Mouse (Mus musculus) lung, postnatal 0 days (tissue): Measurements from ENCODE around the gene Pdzrn3.

Source experiments
- CTCF ChIP-seq: IDR thresholded peaks from 2 replicates; pipeline ENCODE4 v1.5.1; 2016; ENCODE audit warnings: antibody characterized with exemption, mild to moderate bottlenecking
- EP300 ChIP-seq: IDR thresholded peaks from 2 replicates; pipeline ENCODE4 v1.6.1; 2016; ENCODE audit warnings: antibody characterized with exemption, mild to moderate bottlenecking, control low read depth

DNA sequence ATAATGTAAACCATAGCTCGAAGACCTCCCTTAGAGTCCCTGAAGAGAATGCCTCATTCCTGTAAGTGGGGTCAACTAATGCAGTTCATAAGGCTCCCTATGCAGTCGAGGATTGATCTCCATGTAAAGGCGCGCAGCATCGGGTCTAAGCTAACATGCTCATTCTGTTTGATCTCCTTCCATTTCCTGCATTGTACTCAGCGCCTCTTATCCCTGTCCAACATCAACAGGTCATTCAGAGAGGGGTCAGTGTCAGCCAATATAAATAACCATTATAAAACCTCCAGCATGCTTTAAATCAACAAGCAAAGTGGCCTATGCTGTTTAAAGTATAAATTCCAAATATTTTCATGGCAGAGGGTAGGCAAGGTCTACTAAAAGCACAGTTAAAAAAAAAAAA lies 159.9 kb downstream of the Pdzrn3 start:
- TF ChIP-seq CTCF (no peak), EP300 (no peak)
